Mouse (Mus musculus): ENCODE data around the gene Abcg4. TPM values are rescaled to one million over a fixed set of nuclear protein-coding genes. Genes with fewer than 3 reads are reported as not detected.

Abcg4 gene
- total RNA-seq, 2 experiments from 2014 or later, result 111 to 314 TPM

DNA sequence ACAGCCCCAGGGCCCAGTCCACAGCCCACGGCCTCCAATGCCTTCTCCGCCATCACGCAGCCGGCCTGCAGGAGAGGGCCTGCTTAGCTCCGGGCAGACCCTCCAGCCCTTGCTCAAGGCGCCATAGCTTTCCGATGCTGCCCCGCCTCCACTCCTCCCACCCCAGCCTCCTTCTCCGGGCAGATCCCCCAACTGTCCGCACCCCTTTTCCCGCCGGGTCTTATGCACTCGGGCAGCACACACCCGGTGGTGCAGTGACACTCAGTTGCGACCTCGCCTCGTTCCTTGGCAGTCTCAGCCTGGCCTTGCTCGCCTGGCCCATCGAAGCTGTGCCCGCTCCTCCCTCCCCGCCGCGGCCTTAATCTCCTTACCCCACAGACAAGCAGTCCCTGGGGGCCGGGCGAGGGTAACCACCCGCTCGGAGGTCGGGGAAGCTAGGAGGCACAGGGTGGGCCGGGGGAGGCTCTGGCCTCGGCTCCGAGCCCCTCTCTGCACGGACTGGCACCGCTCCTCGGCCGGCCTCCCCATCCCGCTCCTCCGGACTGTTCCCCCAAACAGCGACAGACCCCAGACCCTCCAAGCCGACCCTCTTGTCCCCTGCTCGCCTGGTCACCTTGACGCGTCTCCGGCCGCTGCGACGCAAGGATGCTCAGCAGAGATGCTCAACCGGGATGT is 877 bp downstream of the Abcg4 start:
- peak; percentile 56 for ATAC-seq (replicated peaks; ENCODE audit: low FRiP score, poor library complexity, severe bottlenecking)

DNA sequence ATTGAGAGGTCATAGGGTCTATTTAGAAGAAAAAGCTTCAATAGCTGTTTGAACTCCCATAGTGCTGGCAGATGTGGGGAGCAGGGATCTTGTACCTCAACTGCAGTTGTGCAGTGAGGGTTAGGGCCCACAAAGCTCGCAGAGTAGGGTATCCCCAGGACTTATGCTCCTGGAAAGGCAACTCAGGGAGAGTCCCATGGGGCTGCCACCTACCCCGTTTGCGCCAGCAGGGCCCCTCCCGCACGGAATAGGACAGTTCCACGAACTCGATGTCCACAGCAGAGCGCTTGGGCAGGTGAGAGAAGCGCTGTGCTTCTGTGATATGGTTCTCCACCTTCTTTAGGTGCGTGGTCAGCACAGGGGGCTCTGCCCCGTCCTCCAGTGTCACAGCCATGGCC is 1.4 kb downstream of the Abcg4 start:
- ATAC-seq (replicated peaks; ENCODE audit: low FRiP score, poor library complexity, severe bottlenecking), result peak; percentile 17; the same call in 1 of the 2 replicates

DNA sequence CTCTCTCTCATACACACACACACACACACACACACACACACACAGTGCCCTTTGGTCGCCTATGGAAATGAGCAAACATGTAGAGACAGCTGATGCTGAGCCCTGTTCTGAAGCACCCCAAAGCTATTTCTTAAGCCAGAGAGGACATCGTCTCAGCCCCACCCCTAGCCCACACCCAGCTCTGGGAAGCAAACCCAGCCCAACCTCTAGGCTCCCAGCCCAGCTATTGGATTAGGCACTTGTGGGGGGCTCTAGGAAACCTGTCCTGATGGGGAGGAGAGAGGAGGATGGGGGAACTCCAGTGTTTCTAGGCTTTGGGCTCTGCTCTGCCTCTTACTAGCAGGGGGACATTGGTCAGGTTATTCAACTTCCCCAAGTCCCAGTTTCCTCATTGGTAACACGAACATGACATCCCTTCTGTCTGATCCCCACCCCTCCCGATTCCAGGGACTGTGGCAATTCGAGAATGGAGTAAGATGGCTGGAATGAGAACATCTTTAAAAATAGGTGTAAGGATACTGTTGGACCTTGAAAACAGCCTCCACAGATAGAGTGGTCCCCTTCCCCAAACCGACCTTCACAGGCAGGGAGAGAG is 2.1 kb downstream of the Abcg4 start:
- peak; percentile 66 for ATAC-seq (replicated peaks; ENCODE audit: low FRiP score, poor library complexity, severe bottlenecking)

DNA sequence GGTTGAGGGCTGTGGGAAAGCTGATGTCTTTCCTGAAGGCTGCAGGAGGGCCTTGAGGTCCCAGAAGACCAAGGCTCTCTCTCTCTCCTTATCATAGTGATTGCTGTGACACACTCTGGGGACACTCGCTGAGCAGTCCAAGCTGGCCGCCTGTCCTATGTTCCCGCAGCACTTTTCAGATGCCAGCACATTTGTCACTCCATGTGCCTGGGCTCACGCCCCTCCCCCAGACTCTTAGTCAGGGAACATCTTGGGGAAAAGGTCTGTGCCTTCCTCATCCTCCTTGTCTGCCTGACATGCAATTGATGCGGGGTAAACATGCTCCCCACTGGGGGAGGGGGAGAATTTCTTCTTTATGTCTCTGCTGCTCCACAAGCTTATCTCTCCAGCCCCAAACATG is 5.2 kb downstream of the Abcg4 start:
- ATAC-seq (replicated peaks; ENCODE audit: low FRiP score, poor library complexity, severe bottlenecking), result no peak

DNA sequence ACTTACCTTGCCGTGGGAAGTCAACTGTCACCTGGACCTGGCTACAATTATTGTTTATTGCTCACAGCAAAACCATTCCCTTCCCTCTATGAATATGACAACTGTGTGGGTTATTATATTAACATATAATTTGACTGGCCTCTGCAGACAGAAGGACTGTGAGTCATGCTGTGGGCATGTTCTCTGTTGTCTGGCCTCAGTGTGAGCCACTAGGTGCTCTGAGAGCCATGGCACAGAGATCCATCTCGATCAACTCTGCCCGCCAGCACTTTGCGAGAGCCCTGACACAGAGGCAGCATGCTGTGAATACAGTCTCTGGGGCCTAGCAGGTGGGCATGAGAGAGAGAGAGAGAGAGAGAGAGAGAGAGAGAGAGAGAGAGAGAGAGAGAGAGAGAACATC is 18.4 kb downstream of the Abcg4 start:
- ATAC-seq (replicated peaks; ENCODE audit: low FRiP score, poor library complexity, severe bottlenecking), result no peak

DNA sequence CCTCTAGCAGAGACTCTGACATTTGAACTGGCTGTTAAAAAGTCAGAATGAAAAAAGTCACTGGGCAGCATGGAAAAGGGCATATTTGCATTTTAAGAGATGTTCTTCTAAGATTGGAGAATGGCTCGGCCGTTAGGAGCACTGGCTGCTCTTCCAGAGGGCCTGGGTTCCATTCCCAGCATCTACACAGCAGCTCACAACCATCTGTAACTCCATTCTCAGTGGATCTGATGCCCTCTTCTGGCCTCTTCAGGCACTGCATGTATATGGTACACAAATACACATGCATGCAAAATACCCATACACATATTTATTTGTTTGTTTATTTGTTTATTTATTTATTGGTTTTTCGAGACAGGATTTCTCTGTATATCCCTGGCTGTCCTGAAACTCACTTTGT is 19.3 kb downstream of the Abcg4 start:
- ATAC-seq (replicated peaks; ENCODE audit: low FRiP score, poor library complexity, severe bottlenecking), result no peak

DNA sequence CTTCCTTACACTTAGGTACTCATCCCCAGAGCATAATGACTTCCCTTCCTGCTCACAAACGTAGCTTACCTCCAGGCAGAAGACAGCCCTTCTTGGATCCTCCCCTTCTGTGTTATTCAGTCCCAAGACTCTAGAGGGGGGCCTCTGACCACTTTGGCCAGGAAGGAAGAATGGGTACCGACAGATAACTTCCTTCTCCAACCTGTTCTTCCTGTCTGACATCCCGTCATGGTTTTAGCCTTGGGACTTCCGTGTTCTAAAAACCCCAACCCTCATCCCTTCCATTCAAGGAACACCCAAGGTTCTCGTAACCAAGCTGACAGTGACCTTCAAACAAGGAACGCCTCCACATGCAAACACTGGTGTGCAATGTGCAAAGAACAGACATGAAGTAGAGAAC is 20.0 kb downstream of the Abcg4 start, which contains the start of gene Nlrx1:
TSS of gene Nlrx1 (minus strand) at position 168 of the 400 bp plus-strand sequence.
- ATAC-seq (replicated peaks; ENCODE audit: low FRiP score, poor library complexity, severe bottlenecking), result peak; percentile 70

DNA sequence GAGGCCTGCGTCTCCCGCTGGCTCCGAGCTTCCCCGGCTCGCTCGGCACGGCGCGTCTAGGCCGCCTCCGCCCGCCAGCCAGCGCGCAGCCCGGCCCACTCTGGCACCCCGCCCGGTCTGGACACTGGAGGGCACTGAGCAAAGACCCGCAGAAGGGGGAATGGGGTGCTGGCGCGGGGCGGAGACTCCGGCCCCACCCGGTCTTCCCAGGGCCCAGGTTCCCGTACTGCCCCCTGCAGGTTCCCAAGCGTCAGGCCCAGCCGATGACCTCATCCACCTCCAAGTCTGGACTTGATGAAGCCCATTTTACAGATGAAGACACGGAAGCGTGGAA is 20.4 kb downstream of the Abcg4 start:
- ATAC-seq (replicated peaks; ENCODE audit: low FRiP score, poor library complexity, severe bottlenecking), result peak; percentile 93

DNA sequence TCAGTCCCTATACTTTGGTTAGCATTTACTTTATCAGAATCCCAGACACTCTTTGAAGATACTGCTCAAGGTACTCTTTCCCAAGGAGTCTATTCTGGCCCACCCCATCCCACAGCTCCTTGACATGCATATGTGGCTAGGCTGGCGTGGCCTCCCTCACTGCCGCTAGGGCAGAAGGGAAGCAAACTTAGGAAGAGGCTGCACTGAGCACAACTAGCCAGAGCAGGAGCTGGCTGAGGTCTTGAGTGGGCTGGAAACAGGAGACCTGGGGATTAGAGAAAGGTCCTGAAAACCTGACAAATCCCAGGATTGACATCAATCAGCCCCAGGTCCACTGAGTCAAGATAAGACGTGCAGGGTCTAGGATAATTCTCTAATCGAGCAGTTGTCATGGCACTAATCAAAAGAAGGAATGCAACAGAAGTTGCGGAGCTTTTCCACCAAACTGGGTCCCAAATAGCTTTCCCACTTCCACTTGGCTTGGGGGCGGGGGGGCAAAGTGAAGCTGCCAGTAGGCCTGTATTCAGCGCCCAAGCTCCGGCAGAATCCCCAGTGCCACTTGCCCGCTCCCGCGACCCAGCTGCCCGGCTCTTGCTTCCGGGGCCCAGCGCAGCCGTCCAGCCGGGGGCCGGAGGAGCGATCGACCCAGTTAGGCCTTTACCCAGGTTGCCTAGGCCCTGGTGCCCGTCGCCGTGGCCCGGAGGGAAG is 20.9 kb downstream of the Abcg4 start:
- ATAC-seq (replicated peaks; ENCODE audit: low FRiP score, poor library complexity, severe bottlenecking), result no peak

DNA sequence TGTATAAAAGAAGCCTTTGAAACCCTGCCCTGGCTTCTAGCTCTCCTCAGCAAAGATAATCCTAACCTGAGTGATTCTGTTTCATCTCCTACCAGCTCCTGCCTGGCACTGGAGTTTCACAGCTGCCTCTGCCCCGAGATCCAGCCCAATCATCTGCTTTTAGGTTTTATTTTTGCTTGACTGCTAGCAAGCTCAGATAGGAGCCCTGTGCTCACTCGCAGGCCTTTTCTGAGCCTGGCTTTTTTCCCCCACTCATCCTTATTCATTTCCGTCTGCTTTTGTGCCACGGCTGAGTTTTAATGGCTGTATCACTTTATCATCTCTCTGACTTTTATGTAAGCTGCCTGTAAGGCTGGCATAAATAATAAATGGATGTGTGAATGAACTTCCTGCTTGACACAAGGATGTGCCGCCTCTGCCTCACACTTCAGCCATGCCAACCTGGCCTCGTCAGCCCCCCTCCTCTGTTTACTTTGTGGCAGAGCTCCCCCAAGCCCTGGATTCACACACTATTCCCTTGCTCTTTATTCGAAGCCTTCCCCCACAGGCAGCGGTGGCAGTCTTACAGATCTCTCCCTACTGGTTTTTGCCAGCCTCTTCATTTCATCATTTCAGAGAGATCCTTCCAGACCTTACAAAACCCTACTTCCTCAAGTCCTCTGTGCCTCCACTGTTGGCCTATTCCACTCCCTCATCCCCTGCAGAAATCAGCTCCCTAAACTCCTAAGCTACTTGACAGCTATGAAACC is 21.8 kb downstream of the Abcg4 start:
- ATAC-seq (replicated peaks; ENCODE audit: low FRiP score, poor library complexity, severe bottlenecking), result no peak

DNA sequence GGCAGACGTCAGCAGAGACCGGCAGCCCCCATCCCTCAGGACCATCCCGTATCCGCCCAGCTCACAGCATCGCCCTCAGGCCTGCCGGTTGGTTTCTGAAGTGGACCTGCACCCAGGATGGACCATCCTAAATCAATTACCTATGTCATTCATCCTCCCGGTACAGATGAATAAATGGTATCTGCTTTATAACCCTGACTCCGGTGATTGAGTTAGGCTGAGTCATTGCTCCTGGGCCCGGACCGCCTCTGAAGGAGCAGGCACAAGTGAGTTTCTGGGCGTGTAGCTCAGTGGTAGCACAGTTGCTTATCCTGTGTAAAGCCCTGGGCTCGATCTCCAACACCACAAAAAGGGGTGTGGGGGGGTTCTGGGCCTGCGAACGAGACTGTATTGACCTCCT is 27.0 kb downstream of the Abcg4 start:
- ATAC-seq (replicated peaks; ENCODE audit: low FRiP score, poor library complexity, severe bottlenecking), result no peak

DNA sequence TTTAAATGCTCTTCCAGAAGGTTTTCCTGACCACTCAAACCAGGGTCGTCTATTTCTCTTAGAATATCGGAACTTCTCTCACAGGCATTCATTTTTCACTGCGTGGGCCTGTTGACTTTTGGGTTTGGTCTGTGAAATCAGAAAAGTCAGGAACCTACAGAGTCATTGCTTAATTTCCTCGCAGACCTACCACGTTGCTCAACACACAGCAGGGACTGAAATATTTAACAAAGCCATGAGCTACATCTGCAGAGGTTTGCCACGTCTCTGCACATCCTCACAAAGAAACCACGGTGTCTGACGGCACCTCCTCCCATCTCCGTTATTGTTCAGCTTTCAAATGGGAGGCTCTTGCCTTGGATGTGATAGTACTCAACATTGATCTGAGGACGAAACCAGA is 29.4 kb downstream of the Abcg4 start:
- no peak for ATAC-seq (replicated peaks; ENCODE audit: low FRiP score, poor library complexity, severe bottlenecking)

DNA sequence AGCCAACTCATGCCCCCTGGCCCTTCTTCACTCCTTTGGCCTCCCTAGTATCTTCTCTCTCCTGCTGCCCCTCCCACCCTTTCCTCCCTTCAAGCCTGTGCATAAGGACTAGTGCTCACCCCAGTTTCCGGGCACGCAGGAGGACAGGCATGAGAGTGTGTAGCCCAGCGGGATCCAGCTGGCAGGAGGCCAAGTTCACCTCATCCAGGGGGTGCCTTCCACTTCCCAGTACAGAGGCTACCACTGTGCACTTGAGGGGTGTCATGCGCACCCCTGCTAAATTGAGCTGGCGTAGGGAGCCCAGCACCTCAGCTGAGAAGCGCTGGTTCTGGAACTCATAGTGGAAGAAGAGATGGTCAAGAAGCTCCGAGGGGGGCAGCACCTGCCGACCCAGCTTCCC is 32.2 kb downstream of the Abcg4 start:
- no peak for ATAC-seq (replicated peaks; ENCODE audit: low FRiP score, poor library complexity, severe bottlenecking)

DNA sequence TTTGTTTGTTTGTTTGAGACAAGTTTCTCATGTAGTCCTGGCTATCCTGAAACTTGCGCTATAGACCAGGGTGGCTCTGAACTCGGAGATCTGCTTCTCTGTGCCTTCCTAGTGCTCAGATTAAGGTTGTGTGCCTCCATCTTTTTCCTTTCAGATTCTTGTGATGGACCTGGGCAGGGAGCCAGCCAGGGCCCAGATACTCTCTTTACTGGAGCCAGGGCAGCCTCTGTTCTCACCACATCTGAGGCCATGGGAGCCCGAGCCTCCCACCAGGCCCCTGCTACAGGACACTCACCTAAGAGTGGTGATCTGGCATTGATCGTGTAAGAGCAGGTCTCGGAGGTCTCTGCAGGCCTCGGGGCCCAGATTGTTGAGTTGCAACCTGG is 33.3 kb downstream of the Abcg4 start:
- no peak for ATAC-seq (replicated peaks; ENCODE audit: low FRiP score, poor library complexity, severe bottlenecking)

DNA sequence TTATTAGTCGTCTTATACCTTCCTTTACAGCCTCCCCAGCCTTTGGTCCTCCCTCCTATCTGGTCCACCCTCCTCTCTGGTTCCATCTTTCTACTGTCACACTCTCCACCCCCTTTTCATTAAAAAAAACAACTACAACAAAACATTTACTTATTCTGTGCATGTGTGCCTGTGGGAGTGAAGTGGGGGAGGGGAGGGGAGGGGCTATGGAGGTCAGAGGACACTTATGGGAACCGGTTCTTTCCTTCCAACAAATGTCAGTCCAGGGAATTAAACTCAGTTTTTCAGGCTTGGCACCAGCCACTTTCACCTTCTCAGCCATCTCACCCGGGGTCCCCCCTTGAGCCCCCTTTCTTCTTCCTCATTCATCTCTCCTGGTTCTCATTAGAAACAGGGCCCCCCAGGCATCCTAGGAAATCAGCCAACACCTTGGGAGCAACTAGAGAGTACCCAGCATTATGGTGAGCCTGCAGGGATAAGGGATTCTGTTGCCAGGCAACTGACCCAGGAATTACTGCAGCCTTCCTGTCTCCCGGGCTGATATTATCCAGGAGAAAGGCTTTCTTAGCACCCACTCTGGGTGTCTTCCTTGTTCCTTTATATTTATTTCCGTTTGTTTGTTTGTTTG is 33.8 kb downstream of the Abcg4 start:
- no peak for ATAC-seq (replicated peaks; ENCODE audit: low FRiP score, poor library complexity, severe bottlenecking)

DNA sequence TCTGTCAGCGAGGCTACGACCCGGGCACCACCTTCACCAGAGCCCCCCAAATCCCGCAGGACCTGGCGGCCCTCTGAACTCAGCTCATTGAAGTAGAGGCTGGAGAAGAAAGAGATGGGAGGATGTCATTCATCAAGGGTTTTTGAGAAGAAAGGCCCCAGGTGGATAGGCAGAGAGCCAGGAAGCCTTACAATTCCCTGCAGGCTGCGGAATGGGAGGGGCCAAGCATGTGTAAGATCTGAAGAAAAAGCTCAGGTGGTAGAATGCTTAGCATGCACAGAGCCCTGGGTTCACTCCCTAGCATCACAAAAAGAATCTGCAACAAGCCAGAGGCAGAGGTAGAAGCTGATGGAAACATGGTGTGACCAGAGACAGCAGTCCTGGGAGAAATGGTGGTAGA is 35.0 kb downstream of the Abcg4 start:
- no peak for ATAC-seq (replicated peaks; ENCODE audit: low FRiP score, poor library complexity, severe bottlenecking)

DNA sequence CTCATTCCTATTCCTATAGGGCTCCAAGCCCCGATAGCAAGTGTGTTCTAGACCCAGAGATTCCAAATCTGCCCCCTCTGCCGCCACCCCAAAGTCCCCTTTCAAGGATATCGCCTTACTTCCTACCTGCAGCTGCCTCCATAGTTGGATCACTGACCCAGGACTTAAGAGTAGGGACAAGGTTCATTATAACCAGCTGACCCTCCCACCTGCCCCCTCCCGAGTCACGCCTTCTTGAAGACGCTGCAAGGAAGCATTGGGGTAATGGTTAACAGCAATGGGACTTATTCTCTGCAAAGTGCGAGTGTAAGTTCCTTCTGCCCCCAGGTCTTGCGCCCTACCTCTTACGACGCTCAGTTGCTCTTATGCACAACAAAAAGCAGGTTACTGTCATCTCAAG is 37.1 kb downstream of the Abcg4 start, which contains the start of gene Pdzd3:
TSS of gene Pdzd3 (minus strand) at position 158 of the 400 bp plus-strand sequence.
- ATAC-seq (replicated peaks; ENCODE audit: low FRiP score, poor library complexity, severe bottlenecking), result no peak

DNA sequence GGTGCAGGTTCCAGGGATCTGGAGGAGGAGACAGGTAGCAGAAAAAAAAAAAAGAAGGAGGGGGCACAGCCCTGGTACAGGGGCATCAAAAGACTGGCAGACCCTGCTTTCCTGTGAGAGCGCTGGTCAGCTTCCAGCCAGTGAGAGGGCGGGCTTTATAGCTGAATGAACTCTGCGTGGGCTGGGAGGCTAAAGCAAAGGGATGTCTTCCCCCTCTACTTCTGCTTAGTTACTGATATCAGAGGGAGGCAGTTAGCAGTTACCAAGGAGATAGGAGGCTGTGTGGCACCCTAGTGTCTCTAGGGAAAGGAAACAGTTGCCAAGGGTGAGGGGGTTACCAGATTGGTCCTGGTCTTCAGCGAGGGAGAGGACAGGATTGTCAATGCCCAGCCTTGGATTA is 38.0 kb downstream of the Abcg4 start:
- ATAC-seq (replicated peaks; ENCODE audit: low FRiP score, poor library complexity, severe bottlenecking), result no peak

DNA sequence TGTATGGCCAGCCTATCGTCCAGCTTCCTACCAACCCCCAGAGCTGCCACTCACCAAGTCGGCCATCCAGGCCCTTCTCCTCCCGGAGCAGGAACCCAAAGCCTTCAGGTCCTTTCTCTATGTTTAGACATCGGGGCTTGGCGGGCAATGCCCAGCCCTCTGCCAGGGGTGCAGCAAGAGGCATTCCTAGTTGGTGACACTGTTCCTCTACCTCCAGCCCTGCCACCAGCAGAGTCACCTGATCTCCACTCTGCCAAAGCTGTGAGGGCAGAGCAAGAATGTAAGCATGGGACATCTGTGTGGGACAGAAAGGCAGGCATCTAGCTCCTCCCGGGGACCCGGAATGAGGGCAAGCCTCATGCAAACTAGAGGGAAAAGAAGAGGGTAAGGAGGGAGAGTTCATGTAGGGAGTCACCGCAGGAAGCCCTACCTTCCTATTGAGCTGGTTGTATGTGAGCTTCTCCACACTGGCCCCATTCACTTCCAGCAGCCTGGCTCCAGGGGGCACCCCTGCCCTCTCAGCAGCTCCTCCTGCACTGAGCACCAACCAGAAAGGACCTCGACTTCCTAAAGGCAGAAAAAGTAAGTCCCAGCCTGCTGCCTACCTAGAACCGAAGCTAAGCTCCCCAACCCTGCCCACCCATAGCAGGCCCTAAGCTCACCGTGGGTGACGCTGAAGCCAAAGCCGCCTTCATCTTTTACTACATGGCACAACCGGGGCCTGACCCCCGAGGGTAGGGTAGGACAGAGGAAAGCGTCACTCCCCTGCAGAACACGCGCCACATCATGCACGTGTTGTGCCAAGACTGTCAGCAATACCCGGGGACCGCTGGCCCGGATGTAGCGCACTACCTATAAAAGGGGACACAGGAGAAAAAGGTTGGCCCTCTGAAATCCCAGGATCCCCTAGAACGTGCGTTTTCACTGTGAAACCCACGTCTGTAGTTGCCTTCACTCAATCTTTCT is 39.0 kb downstream of the Abcg4 start:
- ATAC-seq (replicated peaks; ENCODE audit: low FRiP score, poor library complexity, severe bottlenecking), result peak; percentile 63
